Comparison of ENCODE assay signal across 13 mouse cellular contexts in genomic region chr11:97609743-97610142, GRCm38 (mm10). TPM values are rescaled to one million over a fixed set of nuclear protein-coding genes. Genes with fewer than 3 reads are reported as not detected.
DNase-seq lines count a peak whose midpoint lies in the region.
"Had no signal": no experiment of that assay in that cellular context is flagged by ENCODE, and none has a peak within 500 bp of the region (broad histone marks: within the 10 kb centered on the region; RNA-seq: fewer than 3 reads in every experiment).

No protein-coding gene starts in this region.

- DNase-seq in left cerebral cortex, adult 11 months (ENCODE audit: low spot score), result peak; percentile 66
- no peak for DNase-seq in left cerebral cortex, postnatal 4 days
- DNase-seq in frontal cortex, postnatal 36 days (ENCODE audit: low spot score in 2 of 2), result peak; percentile 76 to 91
- peak; percentile 71 to 83 for DNase-seq in left cerebral cortex, postnatal 14 days (ENCODE audit: low spot score in 2 of 2)
- DNase-seq in right cerebral cortex, postnatal 36 days (ENCODE audit: low spot score in 2 of 2), result peak; percentile 80 to 87
- no peak for DNase-seq in thymus, postnatal 14 days
- DNase-seq in adrenal gland, postnatal 4 days (ENCODE audit: low spot score in 2 of 2), result no peak
- DNase-seq: cerebellum, postnatal 10 days; heart, postnatal 36 days; kidney, adult 18-20 months; thymus, postnatal 4 days had no signal

- intact Hi-C loops in left cerebral cortex, postnatal 4 days (cut with DNase I), result no loop called here
- intact Hi-C loops in left cerebral cortex, postnatal 14 days (cut with DNase I), result no loop called here

RNA-seq across cellular contexts. Expression of gene Epop, which starts 19.8 kb away (rescaled TPM):
- 1 to 10 TPM; 5.6 to 6.3 TPM for total RNA-seq in left cerebral cortex, postnatal 4 days (2021)
- 10 to 100 TPM; 34.7 to 37.7 TPM for total RNA-seq in left cerebral cortex, postnatal 14 days (2021)
- 1 to 10 TPM; 4.2 to 4.7 TPM for total RNA-seq in adrenal gland, postnatal 4 days (2021)

RNA-seq across cellular contexts. Expression of gene Srcin1, which starts 33.8 kb away (rescaled TPM):
- total RNA-seq in left cerebral cortex, postnatal 4 days (2021), result 100 to 1,000 TPM; 163 to 177 TPM
- 100 to 1,000 TPM; 341 to 382 TPM for total RNA-seq in left cerebral cortex, postnatal 14 days (2021)
- 10 to 100 TPM; 12.0 to 14.3 TPM for total RNA-seq in adrenal gland, postnatal 4 days (2021)
- total RNA-seq: granulocyte monocyte progenitor cell, adult 5-6 weeks; megakaryocyte progenitor cell, adult 5-6 weeks had no signal

RNA-seq across cellular contexts. Expression of gene Mllt6, which starts 53.5 kb away (rescaled TPM):
- total RNA-seq in left cerebral cortex, postnatal 4 days (2021), result 10 to 100 TPM; 60.2 to 67.1 TPM
- 10 to 100 TPM; 79.8 to 80.1 TPM for total RNA-seq in left cerebral cortex, postnatal 14 days (2021)
- 10 to 100 TPM; 49.0 to 59.7 TPM for total RNA-seq in adrenal gland, postnatal 4 days (2021)

Comparison
In these comparisons a context has a peak if more than half of its experiments do, and no peak if none do; other contexts are left out.
1. DNase-seq: peak in left cerebral cortex, adult 11 months (single experiment), frontal cortex, postnatal 36 days (2 of 2), left cerebral cortex, postnatal 14 days (2 of 2) and right cerebral cortex, postnatal 36 days (2 of 2); none in left cerebral cortex, postnatal 4 days (single experiment), thymus, postnatal 14 days (single experiment) and adrenal gland, postnatal 4 days (0 of 2).
2. RNA of gene Epop, which starts 19.8 kb away (total RNA-seq): 34.7 to 37.7 TPM in left cerebral cortex, postnatal 14 days; 5.6 to 6.3 TPM in left cerebral cortex, postnatal 4 days and 4.2 to 4.7 TPM in adrenal gland, postnatal 4 days; every median in the first group is over 4 times any median in the second.
3. RNA of gene Srcin1, which starts 33.8 kb away (total RNA-seq): 341 to 382 TPM in left cerebral cortex, postnatal 14 days and 163 to 177 TPM in left cerebral cortex, postnatal 4 days; 12.0 to 14.3 TPM in adrenal gland, postnatal 4 days; every median in the first group is over 10 times any median in the second.